Mouse (Mus musculus): ENCODE measurements around the gene Fmod. TPM values are rescaled to one million over a fixed set of nuclear protein-coding genes. Genes with fewer than 3 reads are reported as not detected.

Fmod gene
- total RNA-seq, 1 experiment from 2014 or later, result not detected

- no peak for ATAC-seq (replicated peaks; ENCODE audit: low read depth, poor library complexity, severe bottlenecking)
Observed at GRCm38 (mm10) chr1:134055058-134055457, 18.0 kb downstream of the Fmod start.

- no peak for ATAC-seq (replicated peaks; ENCODE audit: low read depth, poor library complexity, severe bottlenecking)
Observed at GRCm38 (mm10) chr1:134055666-134056245, 18.7 kb downstream of the Fmod start.

GRCm38 (mm10) chr1:134056285-134056684 lies 19.2 kb downstream of the Fmod start:
- no peak for ATAC-seq (replicated peaks; ENCODE audit: low read depth, poor library complexity, severe bottlenecking)

GRCm38 (mm10) chr1:134057736-134058135 lies 20.7 kb downstream of the Fmod start:
- ATAC-seq (replicated peaks; ENCODE audit: low read depth, poor library complexity, severe bottlenecking), result no peak

- no peak for ATAC-seq (replicated peaks; ENCODE audit: low read depth, poor library complexity, severe bottlenecking)
Observed at GRCm38 (mm10) chr1:134058870-134059269, 21.8 kb downstream of the Fmod start.

GRCm38 (mm10) chr1:134059739-134060695 lies 23.0 kb downstream of the Fmod start:
- ATAC-seq (replicated peaks; ENCODE audit: low read depth, poor library complexity, severe bottlenecking), result 0 out of 2 replicates have a peak, but pooled peaks have one; percentile 15

- ATAC-seq (replicated peaks; ENCODE audit: low read depth, poor library complexity, severe bottlenecking), result peak; percentile 85
Observed at GRCm38 (mm10) chr1:134060849-134061569, 24.0 kb downstream of the Fmod start.

- no peak for ATAC-seq (replicated peaks; ENCODE audit: low read depth, poor library complexity, severe bottlenecking)
Observed at GRCm38 (mm10) chr1:134061915-134062314, 24.9 kb downstream of the Fmod start.

GRCm38 (mm10) chr1:134062411-134063085 lies 25.5 kb downstream of the Fmod start:
- ATAC-seq (replicated peaks; ENCODE audit: low read depth, poor library complexity, severe bottlenecking), result no peak

GRCm38 (mm10) chr1:134063086-134063772 lies 26.2 kb downstream of the Fmod start:
- no peak for ATAC-seq (replicated peaks; ENCODE audit: low read depth, poor library complexity, severe bottlenecking)

- no peak for ATAC-seq (replicated peaks; ENCODE audit: low read depth, poor library complexity, severe bottlenecking)
Observed at GRCm38 (mm10) chr1:134063773-134064125, 26.7 kb downstream of the Fmod start.

GRCm38 (mm10) chr1:134064296-134064831 lies 27.3 kb downstream of the Fmod start:
- ATAC-seq (replicated peaks; ENCODE audit: low read depth, poor library complexity, severe bottlenecking), result no peak

- ATAC-seq (replicated peaks; ENCODE audit: low read depth, poor library complexity, severe bottlenecking), result peak; percentile 26
Observed at GRCm38 (mm10) chr1:134065241-134065809, 28.3 kb downstream of the Fmod start.

GRCm38 (mm10) chr1:134066554-134066953 lies 29.5 kb downstream of the Fmod start:
- ATAC-seq (replicated peaks; ENCODE audit: low read depth, poor library complexity, severe bottlenecking), result no peak

- peak; percentile 68 for ATAC-seq (replicated peaks; ENCODE audit: low read depth, poor library complexity, severe bottlenecking)
Observed at GRCm38 (mm10) chr1:134067143-134067619, 30.1 kb downstream of the Fmod start.

GRCm38 (mm10) chr1:134070099-134070669 lies 33.1 kb downstream of the Fmod start:
- no peak for ATAC-seq (replicated peaks; ENCODE audit: low read depth, poor library complexity, severe bottlenecking)

GRCm38 (mm10) chr1:134071411-134072018 lies 34.5 kb downstream of the Fmod start:
- no peak for ATAC-seq (replicated peaks; ENCODE audit: low read depth, poor library complexity, severe bottlenecking)

GRCm38 (mm10) chr1:134073061-134073564 lies 36.1 kb downstream of the Fmod start:
- peak; percentile 68 for ATAC-seq (replicated peaks; ENCODE audit: low read depth, poor library complexity, severe bottlenecking)
